Mouse (Mus musculus) urinary bladder, adult 2 months (tissue): ENCODE results near the gene Hipk4. TPM values are rescaled to one million over a fixed set of nuclear protein-coding genes. Genes with fewer than 3 reads are reported as not detected.

Experiments
- polyA plus RNA-seq: library from polyadenylated mRNA; depleted of rRNA; stranded (reverse); fragments of >200 nt; gene quantifications from 2 replicates; pipeline ENCODE4 v1.2.3, GENCODE M21; 2012; rRNA removed

The Hipk4 gene
- polyA plus RNA-seq, 1 experiment = 1.7 TPM

Other genes with a start within 250 kb of the Hipk4 start
- gene Ltbp4, start 185.6 kb upstream of the Hipk4 start, polyA plus RNA-seq = 176 and 335 TPM in 2 replicates
- gene Shkbp1, start 167.2 kb upstream of the Hipk4 start, polyA plus RNA-seq = 39.4 and 46.5 TPM in 2 replicates
- gene Gm20479, start 165.8 kb upstream of the Hipk4 start, polyA plus RNA-seq = 0.43 and 0.67 TPM in 2 replicates
- gene Sptbn4, start 75.6 kb upstream of the Hipk4 start, polyA plus RNA-seq = 0.53 and 0.74 TPM in 2 replicates
- 46.5 and 51.3 TPM in 2 replicates for gene Blvrb, start 75.3 kb upstream of the Hipk4 start, polyA plus RNA-seq
- gene Sertad3, start 49.5 kb upstream of the Hipk4 start, polyA plus RNA-seq = 22.0 and 29.1 TPM in 2 replicates
- 36.2 and 37.2 TPM in 2 replicates for gene Sertad1, start 36.4 kb upstream of the Hipk4 start, polyA plus RNA-seq
- 4.6 and 4.9 TPM in 2 replicates for gene Prx, start 23.9 kb upstream of the Hipk4 start, polyA plus RNA-seq
- 85.8 and 97.5 TPM in 2 replicates for gene Pld3, start 30.0 kb downstream of the Hipk4 start, polyA plus RNA-seq
- gene 2310022A10Rik, start 30.0 kb downstream of the Hipk4 start, polyA plus RNA-seq = 16.7 and 17.1 TPM in 2 replicates
- gene Akt2, start 68.3 kb downstream of the Hipk4 start, polyA plus RNA-seq = 78.4 and 96.7 TPM in 2 replicates
- gene Ttc9b, start 130.6 kb downstream of the Hipk4 start, polyA plus RNA-seq = 0.04 TPM in 1 of 2 replicates, not detected in the other
- 14.7 and 18.1 TPM in 2 replicates for gene Map3k10, start 151.3 kb downstream of the Hipk4 start, polyA plus RNA-seq
- 2.3 and 2.5 TPM in 2 replicates for gene Zfp607b, start 166.1 kb downstream of the Hipk4 start, polyA plus RNA-seq
- gene Zfp60, start 208.1 kb downstream of the Hipk4 start, polyA plus RNA-seq = 6.3 and 8.1 TPM in 2 replicates